Mouse (Mus musculus): Measurements from ENCODE around the gene Pola1.

DNA sequence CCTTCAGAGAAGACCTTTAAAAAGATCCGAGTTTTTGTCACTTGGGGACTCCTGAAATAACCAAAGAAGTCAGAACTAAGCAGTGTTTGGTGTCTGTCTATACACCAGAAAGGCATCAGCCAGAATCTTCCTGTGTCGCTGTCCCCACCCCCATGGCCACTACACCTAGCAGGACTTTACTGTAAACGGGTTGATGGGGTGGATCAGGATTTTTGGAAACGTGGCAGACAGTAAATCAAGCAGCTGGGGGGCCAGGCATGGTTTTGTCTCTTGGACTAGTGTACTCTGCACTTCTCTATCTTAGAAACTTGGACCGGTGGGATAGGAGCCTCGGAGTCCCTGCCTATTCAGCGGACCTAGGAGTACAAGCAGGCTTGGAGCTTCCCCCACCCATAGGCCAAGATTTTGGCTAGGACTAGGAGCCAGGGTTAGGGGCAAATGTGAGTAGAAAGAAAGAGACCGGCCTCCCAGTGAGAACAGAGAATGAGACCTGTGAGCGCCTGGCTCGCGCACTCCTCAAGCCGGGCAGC, 342.0 kb downstream of the Pola1 start:
- no peak for TF ChIP-seq CEBPB (IDR thresholded peaks at IDR 0.05; ENCODE audit: low read depth)
- TF ChIP-seq MAX (IDR thresholded peaks at IDR 0.05) = no peak
